Mouse (Mus musculus) embryonic facial prominence, embryonic 11.5 days (tissue): Measurements from ENCODE around the gene Prex1. TPM values are rescaled to one million over a fixed set of nuclear protein-coding genes. Genes with fewer than 3 reads are reported as not detected.

Source experiments
- ATAC-seq: fragments of 200-750 bp; cut with Nextera tagmentation; replicated peaks from 2 replicates; pipeline ENCODE4 v1.8.0; 2017; ENCODE audit warnings: low read depth; ENCODE audit not compliant: insufficient number of reproducible peaks, low FRiP score, low TSS enrichment
- DNase-seq: peaks from one replicate; pipeline ENCODE4 v3.0.0-alpha.2; 2015; ENCODE audit warnings: low spot score
- H3K27ac ChIP-seq: fragments of 300-500 bp; sonication (generic); replicated peaks from 2 replicates; pipeline ENCODE4 v1.5.1; 2014; ENCODE audit warnings: mild to moderate bottlenecking, low read depth, low read length, control low read depth
- H3K27me3 ChIP-seq: fragments of 300-500 bp; sonication (generic); 2 replicates; pipeline ENCODE4 v1.6.1; 2014; ENCODE audit warnings: mild to moderate bottlenecking, low read length, moderate library complexity, mixed read lengths; ENCODE audit not compliant: control insufficient read depth, insufficient read depth
- H3K36me3 ChIP-seq: fragments of 300-500 bp; sonication (generic); replicated peaks from 2 replicates; pipeline ENCODE4 v1.6.1; 2014; ENCODE audit warnings: low read depth, mild to moderate bottlenecking, low read length, moderate library complexity, mixed read lengths; ENCODE audit not compliant: control insufficient read depth, insufficient read depth
- H3K4me1 ChIP-seq: fragments of 300-500 bp; sonication (generic); 2 replicates; pipeline ENCODE4 v1.6.1; 2014; ENCODE audit warnings: low read length, mixed read lengths; ENCODE audit not compliant: control insufficient read depth, insufficient read depth
- H3K4me2 ChIP-seq: fragments of 300-500 bp; sonication (generic); 2 replicates; pipeline ENCODE4 v1.6.1; 2014; ENCODE audit warnings: low read depth, mild to moderate bottlenecking, control low read depth, low read length, moderate library complexity
- H3K4me3 ChIP-seq: fragments of 300-500 bp; sonication (generic); 2 replicates; pipeline ENCODE4 v1.5.1; 2014; ENCODE audit warnings: low read depth, low read length, control low read depth
- H3K9ac ChIP-seq: fragments of 300-500 bp; sonication (generic); replicated peaks from 2 replicates; pipeline ENCODE4 v1.6.1; 2014; ENCODE audit warnings: mild to moderate bottlenecking, control low read depth, low read length
- H3K9me3 ChIP-seq: fragments of 300-500 bp; sonication (generic); replicated peaks from 2 replicates; pipeline ENCODE4 v1.6.1; 2016; ENCODE audit warnings: mild to moderate bottlenecking, low read length, inconsistent platforms, mixed read lengths; ENCODE audit not compliant: control insufficient read depth
- WGBS: fragments of 180-500 bp; shearing (Covaris S2); extraction: QIAGEN DNeasy Blood & Tissue Kit; methylation state at CpG from one replicate; pipeline ENCODE4 v1.1.7; 2014; 5-methylcytosine and 5-hydroxymethylcytosine counted together
- polyA plus RNA-seq: library from polyadenylated mRNA; unstranded; fragments of >200 nt; fragmentation: Nextera tagmentation; extraction: Ambion mirVana; gene quantifications from 2 replicates; pipeline ENCODE4 v1.2.1, GENCODE M21; 2014

The Prex1 gene
- polyA plus RNA-seq, 1 experiment from 2014 or later, result 15.5 TPM

DNA sequence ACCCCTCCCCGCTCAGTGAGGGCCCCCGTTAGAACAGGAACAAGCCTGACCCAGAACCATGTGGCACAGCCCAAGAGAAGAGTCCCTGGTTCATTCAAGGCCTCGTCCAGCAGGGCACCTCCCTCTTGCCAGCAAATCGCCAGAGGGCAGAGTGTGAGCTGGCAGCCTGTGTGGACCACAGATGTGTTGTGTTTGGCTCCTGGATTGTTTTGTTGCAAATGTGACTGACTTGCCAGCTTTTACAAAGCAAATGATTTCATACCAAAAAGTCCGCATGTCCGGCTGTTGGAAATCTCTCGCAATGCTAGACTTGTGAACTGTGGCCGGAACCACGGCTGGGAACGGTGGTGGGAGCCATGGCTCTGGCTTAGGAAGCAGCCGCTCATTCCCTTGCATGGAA lies 36.7 kb downstream of the Prex1 start:
- Histone ChIP-seq H3K4me2 (no peak overlapping the region), H3K9ac (no peak overlapping the region), H3K4me3 (no peak overlapping the region), H3K9me3 (no peaks in the 10 kb centered on the region), H3K36me3 (no peaks in the 10 kb centered on the region), H3K27ac (no peak overlapping the region), H3K4me1 (peaks cover 16% of the 10 kb centered on the region), H3K27me3 (no peaks in the 10 kb centered on the region)
- ATAC-seq (no peak), DNase-seq (no peak)
- WGBS, result 74% methylated on average over 11 of the region's 11 CpGs

DNA sequence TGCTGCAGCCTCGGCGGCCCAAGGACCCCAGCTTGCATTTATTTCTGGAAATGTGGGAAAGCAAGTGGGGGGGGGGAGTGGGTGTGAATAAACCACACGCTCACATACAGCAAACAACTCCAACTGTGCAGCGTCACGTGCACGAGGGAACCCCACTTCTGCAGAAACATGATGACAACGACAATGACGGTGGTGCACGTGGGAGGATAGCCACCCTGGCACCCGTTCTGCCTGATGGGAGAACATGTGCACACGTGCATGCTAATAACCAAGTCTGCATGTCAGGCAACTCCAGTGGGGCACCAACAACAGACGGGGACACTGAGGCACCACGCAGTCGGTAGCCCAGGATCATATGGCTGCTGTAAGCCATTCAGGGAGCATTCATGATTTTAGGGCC lies 37.1 kb downstream of the Prex1 start:
- peaks cover 16% of the 10 kb centered on the region for H3K4me1 ChIP-seq
- H3K27ac ChIP-seq, result no peak overlapping the region
- no peak overlapping the region for H3K4me2 ChIP-seq
- no peak overlapping the region for H3K4me3 ChIP-seq
- WGBS, result 86% methylated on average over 14 of the region's 14 CpGs
- ATAC-seq (no peak), DNase-seq (no peak)
- no peaks in the 10 kb centered on the region for H3K9me3 ChIP-seq
- H3K9ac ChIP-seq, result no peak overlapping the region
- H3K36me3 ChIP-seq, result no peaks in the 10 kb centered on the region
- H3K27me3 ChIP-seq, result no peaks in the 10 kb centered on the region

DNA sequence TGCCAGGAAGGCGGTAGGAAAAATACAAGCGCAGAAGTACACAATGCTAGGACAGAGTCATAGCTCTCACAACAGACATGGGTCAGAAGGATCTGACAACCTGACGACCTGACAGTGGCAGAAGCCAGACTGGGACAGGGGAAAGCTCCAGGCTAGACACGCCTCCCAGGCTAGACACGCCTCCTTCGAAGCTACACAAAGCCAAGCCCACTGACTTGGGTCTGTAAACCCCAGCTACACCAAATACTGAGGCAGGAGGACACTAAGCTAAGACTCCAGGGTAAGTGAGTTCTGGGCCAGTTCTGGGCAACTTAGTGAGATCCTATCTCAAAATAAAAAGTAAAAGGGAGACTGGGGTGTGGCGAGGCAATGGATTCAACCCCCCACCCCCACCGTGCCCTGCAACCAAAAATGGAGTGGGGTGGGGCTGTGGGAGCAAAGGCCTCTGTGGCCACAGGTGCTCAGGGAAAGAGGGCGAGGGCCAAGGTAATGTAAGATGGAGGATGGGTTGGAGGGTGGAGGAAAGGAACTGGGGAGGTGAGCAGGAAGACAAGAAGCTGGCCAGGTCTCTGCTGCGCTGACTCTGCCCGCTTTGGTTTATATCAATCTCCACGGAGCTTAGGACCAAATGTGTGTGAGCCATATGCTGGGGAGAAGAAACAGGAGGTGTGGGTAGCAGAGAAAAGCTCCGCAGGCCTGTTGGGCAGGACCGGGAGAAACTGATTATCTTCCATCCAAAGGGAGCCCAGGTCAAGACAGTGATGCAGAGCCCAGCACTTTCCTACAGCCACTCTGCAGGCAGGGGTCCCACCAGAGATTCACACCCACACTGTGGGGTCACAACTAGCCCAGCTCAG lies 37.8 kb downstream of the Prex1 start:
- Histone ChIP-seq H3K4me2 (no peak overlapping the region), H3K9ac (no peak overlapping the region), H3K9me3 (no peaks in the 10 kb centered on the region), H3K27me3 (no peaks in the 10 kb centered on the region), H3K36me3 (no peaks in the 10 kb centered on the region), H3K4me1 (peaks cover 16% of the 10 kb centered on the region), H3K4me3 (no peak overlapping the region), H3K27ac (no peak overlapping the region)
- no peak for ATAC-seq
- no peak for DNase-seq
- WGBS, result 45% methylated on average over 14 of the region's 14 CpGs

DNA sequence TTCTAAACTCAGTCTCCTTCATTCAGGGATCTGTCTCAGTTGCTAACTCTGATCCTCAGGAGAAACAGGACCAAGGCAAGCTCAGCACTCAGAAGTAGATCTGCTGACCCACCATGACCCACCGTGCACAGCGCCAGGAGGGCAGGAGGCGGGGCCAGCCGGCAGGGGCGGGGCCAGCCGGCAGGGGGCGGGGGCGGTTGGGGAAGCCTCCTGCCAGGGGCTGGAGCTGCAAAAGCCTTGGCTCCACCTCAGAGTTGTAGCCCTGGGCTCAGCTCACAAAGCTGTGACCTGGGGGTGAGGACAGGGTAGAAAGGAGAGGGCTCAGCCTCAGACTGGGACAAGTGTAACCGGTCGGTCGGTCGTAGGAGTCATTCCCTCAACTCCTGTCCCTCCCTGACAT lies 38.9 kb downstream of the Prex1 start:
- H3K4me1 ChIP-seq, result peaks cover 16% of the 10 kb centered on the region
- H3K27me3 ChIP-seq, result no peaks in the 10 kb centered on the region
- ATAC-seq, result no peak
- H3K9ac ChIP-seq, result no peak overlapping the region
- H3K27ac ChIP-seq, result no peak overlapping the region
- no peak for DNase-seq
- under 1% methylated on average over 12 of the region's 12 CpGs for WGBS
- no peak overlapping the region for H3K4me2 ChIP-seq
- H3K36me3 ChIP-seq, result no peaks in the 10 kb centered on the region
- no peak overlapping the region for H3K4me3 ChIP-seq
- H3K9me3 ChIP-seq, result no peaks in the 10 kb centered on the region

DNA sequence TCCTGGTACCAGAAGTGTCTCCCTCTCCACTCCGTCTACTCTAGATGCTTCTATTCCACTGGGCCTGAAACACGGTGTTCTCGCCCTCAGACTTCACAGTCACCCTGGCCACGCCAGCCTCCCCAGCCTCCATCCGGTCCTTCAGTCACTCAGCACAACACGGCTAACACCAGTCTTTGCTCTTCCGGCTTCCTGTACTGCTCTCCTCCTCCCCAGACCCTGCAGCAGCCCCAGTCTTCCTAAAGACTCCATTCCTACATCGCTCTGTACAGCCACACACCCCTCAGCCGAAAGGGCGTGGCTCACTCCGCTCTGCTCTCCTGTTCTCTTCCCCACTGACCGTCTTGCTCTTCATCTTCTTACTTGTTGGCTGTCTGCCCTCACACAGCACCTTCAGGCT lies 39.7 kb downstream of the Prex1 start:
- no peaks in the 10 kb centered on the region for H3K36me3 ChIP-seq
- H3K9me3 ChIP-seq, result no peaks in the 10 kb centered on the region
- DNase-seq (no peak), ATAC-seq (no peak)
- no peak overlapping the region for H3K9ac ChIP-seq
- H3K4me3 ChIP-seq, result no peak overlapping the region
- peaks cover 13% of the 10 kb centered on the region for H3K4me1 ChIP-seq
- WGBS, result 78% methylated on average over 12 of the region's 12 CpGs
- H3K27ac ChIP-seq, result no peak overlapping the region
- no peak overlapping the region for H3K4me2 ChIP-seq
- no peaks in the 10 kb centered on the region for H3K27me3 ChIP-seq

DNA sequence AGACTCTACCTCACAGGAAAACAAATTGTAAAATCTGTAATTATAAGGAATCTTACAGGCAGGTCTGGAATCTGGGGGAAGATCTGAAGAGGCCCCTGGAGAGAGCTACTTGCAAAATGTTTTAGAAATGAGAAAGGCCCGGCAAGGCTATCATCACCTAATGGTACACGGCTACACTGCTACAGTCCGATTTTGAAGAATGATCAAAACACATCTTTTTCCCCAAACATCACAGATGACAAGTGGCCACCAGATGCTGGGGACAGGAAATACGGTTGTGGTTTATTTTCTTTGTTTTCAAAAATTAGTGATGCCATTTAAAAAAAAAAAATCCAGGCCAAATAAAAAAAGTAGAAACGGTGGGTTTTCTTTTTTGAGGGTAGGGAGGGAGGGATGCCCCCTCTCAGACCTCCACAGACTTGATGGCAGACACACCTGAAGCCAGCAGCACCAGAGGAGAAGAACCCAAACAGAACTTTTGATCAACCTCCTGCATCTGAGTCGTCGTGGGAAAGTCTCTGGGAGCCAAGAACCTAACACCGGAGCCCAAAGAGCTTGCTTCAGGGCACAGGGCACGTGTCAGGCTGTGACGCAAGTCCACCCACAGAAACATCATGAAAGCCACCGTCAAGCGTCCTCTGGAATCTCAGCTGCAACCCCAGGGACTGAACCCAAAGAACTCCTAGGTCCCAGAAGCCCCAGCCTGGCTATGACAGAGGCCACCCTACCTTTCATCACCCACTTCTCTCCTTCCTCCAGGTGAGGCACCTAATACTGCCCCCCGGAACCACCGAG lies 41.3 kb downstream of the Prex1 start:
- no peaks in the 10 kb centered on the region for H3K36me3 ChIP-seq
- no peaks in the 10 kb centered on the region for H3K27me3 ChIP-seq
- H3K4me2 ChIP-seq, result no peak overlapping the region
- H3K9me3 ChIP-seq, result no peaks in the 10 kb centered on the region
- WGBS, result 71% methylated on average over 14 of the region's 14 CpGs
- H3K4me1 ChIP-seq, result peaks cover 12% of the 10 kb centered on the region
- no peak overlapping the region for H3K9ac ChIP-seq
- no peak for DNase-seq
- no peak for ATAC-seq
- H3K27ac ChIP-seq, result no peak overlapping the region
- no peak overlapping the region for H3K4me3 ChIP-seq

DNA sequence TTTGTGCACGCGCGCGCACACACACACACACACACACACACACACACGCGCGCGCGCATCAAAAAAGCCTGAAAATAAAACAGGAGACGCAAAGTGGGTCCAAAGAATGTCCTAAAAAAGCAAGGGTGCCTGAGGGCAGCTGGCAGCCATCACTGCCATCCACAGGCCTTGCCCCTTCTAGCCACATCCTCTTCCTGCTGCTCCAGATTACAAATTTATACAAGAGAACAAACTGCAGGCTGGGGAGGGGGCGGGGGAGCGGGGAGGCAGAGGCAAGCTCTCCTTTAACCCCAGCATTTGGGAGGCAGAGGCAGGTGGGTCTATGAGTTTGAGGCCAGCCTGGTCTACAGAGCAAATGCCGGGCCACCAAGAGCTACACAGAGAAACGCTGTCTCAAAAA lies 42.0 kb downstream of the Prex1 start:
- H3K27ac ChIP-seq, result no peak overlapping the region
- H3K9me3 ChIP-seq, result no peaks in the 10 kb centered on the region
- peaks cover 6% of the 10 kb centered on the region; the same call in 1 of the 2 replicates for H3K4me1 ChIP-seq
- H3K4me2 ChIP-seq, result no peak overlapping the region
- no peaks in the 10 kb centered on the region for H3K27me3 ChIP-seq
- ATAC-seq (no peak), DNase-seq (no peak)
- H3K9ac ChIP-seq, result no peak overlapping the region
- H3K4me3 ChIP-seq, result no peak overlapping the region
- 89% methylated on average over 14 of the region's 14 CpGs for WGBS
- H3K36me3 ChIP-seq, result no peaks in the 10 kb centered on the region

DNA sequence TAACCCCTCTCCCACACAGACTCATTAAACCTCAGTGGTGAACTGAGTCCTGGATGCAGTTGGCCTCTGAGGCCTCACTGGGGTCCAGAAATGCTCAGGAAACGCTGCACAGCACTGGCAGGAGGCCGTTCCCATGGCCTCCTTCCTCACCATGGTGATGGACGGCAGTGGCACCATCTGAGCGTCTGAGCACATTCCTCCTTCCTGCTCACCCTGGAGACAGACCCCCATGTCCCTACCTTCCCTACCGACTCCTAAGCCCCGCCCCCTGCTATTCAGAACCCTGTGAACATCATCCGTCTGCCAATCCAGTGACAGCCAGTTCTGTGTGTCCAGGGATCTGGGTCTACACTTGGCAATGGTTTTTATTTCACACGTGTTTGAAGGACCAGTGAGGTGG lies 42.6 kb downstream of the Prex1 start:
- ATAC-seq (no peak), DNase-seq (no peak)
- Histone ChIP-seq H3K27ac (0 out of 2 replicates have a peak overlapping the region, but pooled peaks have one; percentile 13), H3K4me2 (no peak overlapping the region), H3K4me3 (no peak overlapping the region), H3K4me1 (peaks cover 4% of the 10 kb centered on the region; the same call in 1 of the 2 replicates), H3K36me3 (no peaks in the 10 kb centered on the region), H3K27me3 (no peaks in the 10 kb centered on the region), H3K9me3 (no peaks in the 10 kb centered on the region), H3K9ac (no peak overlapping the region)
- 15% methylated on average over 8 of the region's 8 CpGs for WGBS
